Mouse (Mus musculus) embryonic fibroblast, embryonic 13.5 days (primary cell): Measurements from ENCODE around the gene Aff3. TPM values are rescaled to one million over a fixed set of nuclear protein-coding genes. Genes with fewer than 3 reads are reported as not detected.

Source experiments
- H3K27ac ChIP-seq: 2 replicates; pipeline ENCODE4 v1.5.1; 2012; ENCODE audit warnings: low read length, control low read depth, inconsistent platforms; ENCODE audit not compliant: insufficient read depth
- H3K4me1 ChIP-seq: 2 replicates; pipeline ENCODE4 v1.6.1; 2011; ENCODE audit warnings: low read length; ENCODE audit not compliant: control insufficient read depth, insufficient read depth
- H3K4me3 ChIP-seq: 2 replicates; pipeline ENCODE4 v1.5.1; 2011; ENCODE audit warnings: mild to moderate bottlenecking, control low read depth, low read length; ENCODE audit not compliant: insufficient read depth
- CTCF ChIP-seq: IDR thresholded peaks from 2 replicates; pipeline ENCODE4 v1.5.1; 2011; ENCODE audit warnings: mild to moderate bottlenecking, control low read depth, low read length, moderate library complexity, borderline replicate concordance; ENCODE audit not compliant: insufficient read depth
- POLR2A ChIP-seq: IDR thresholded peaks from 2 replicates; pipeline ENCODE4 v1.6.1; 2011; ENCODE audit warnings: low read depth, mild to moderate bottlenecking, control low read depth, low read length, moderate library complexity
- polyA plus RNA-seq: library from polyadenylated mRNA; stranded (reverse); fragments of >200 nt; gene quantifications from 2 replicates; pipeline ENCODE4 v1.2.4, GENCODE M21; 2011; ENCODE audit warnings: low read depth; ENCODE audit not compliant: missing spikeins, insufficient read length

Gene Aff3
- polyA plus RNA-seq, 1 experiment, result 20.0 TPM

DNA sequence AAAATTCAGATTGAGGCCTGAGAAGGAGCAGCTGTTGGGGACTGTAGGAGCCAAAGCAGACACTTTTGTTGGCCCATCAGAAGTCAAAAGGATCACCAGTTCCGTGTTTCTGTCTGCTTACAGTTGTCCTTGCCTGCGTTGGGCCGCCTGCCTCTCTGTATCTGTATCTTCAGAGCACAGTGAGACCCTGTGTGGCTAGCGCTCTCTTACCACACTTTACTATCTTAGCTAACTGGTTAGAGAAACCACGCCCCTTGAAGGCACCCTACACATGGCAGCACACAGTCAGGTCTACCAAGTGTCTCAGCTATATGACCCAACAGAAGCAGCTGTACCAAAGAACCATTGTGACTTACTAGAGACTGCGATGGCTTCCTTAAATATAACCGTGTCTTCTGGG, 30.7 kb downstream of the Aff3 start:
- TF ChIP-seq CTCF (no peak), POLR2A (no peak)
- H3K4me1 ChIP-seq, result no peaks in the 10 kb centered on the region
- no peak overlapping the region for H3K4me3 ChIP-seq
- no peak overlapping the region for H3K27ac ChIP-seq

DNA sequence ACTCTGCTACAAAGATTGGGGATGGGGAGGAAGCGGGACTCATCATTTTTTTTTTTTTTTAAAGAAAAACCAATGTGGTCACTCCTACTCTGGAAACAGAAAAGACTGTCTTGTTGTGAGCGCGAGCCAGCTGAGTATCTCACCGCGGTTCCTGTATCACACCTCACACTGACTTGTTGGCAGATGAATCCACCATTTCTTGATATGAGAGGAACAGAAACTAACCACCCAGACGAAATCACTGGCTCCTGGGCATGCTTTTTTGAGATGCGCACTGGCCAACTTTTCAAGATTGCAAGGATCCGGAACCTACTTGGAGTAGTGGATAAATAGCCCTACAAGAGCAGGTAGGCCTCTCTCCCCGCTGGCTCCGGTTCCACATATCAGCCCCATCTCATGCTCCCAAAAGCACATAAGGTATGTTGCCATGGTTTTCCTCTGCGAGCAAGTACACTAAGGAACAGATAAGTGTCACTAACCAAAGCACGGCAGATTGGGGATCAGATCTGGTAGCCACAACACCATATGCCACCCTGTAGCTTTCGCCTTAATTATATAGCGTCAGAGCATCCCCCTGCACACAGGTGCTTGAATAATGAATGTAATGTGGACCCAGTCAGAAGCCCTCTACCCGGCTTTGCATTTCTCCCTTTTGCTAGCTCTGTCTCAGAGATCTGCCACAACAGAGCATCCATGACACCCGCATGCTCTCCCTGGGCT, 32.1 kb downstream of the Aff3 start:
- Histone ChIP-seq H3K27ac (no peak overlapping the region), H3K4me3 (no peak overlapping the region), H3K4me1 (no peaks in the 10 kb centered on the region)
- no peak for TF ChIP-seq CTCF
- TF ChIP-seq POLR2A, result no peak

DNA sequence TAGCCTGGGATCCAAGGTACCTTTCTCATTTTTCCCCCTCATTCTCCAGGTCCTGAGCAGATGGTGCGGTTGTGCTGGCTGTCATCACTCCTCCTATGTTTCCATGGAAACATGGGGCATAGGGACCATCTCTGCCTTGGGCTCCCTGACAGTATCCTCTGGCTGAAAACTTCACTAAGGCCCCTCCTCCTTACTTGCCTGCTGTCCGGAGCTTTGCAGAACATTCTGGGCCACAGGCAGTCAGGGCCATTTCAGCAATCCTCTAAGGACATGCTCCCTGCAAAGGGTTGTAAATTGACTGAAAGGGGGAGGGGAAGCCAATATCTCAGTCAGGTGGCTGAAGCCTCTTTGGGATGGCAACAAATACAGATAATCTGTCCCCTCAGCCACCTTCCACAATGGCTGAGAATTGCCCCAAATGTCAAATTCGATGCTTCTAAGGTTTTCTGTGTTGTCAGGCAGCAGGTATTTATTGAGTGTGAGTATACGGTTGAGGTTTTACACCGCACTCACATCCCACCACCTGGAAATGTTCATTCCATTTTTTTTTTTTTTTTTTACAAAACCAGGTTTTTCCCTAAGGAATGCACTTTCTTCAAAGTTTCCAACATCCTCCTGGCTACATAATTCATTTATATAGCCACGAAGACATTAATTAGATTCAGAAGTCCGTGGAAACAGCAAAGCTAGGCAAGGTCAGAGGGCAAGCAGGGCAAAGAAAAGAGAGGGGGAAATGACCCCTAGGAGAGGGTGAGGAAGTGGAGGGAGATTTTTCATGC, 33.1 kb downstream of the Aff3 start:
- Histone ChIP-seq H3K4me3 (no peak overlapping the region), H3K4me1 (no peaks in the 10 kb centered on the region), H3K27ac (no peak overlapping the region)
- TF ChIP-seq CTCF, result no peak
- TF ChIP-seq POLR2A, result no peak

GRCm38 (mm10) chr1:38628901-38629585, 35.7 kb downstream of the Aff3 start:
- Histone ChIP-seq H3K27ac (no peak overlapping the region), H3K4me1 (no peaks in the 10 kb centered on the region), H3K4me3 (no peak overlapping the region)
- TF ChIP-seq CTCF (no peak), POLR2A (no peak)

DNA sequence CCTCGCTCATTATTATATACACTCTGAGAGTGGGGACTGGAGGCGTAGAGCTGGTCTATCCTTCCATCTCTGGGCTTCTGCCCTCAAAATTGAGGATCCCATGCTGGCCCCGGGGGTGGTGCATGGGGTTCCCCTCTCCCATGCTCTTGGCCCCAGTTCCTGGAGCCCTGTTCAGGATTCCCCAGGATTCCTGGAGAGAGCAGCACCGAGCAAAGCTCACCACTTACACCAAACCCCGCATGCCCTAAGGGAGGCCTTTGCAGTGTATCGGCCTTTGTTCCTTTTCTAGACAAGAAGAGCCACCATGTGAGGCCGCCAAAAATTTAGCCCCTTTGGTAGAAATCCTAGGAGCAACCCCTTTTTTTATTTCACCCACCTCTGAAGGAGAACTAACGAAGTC, 36.3 kb downstream of the Aff3 start:
- Histone ChIP-seq H3K4me1 (no peaks in the 10 kb centered on the region), H3K27ac (no peak overlapping the region), H3K4me3 (no peak overlapping the region)
- TF ChIP-seq CTCF, result no peak
- TF ChIP-seq POLR2A, result no peak

GRCm38 (mm10) chr1:38627683-38628361, 36.9 kb downstream of the Aff3 start:
- TF ChIP-seq CTCF (no peak), POLR2A (no peak)
- H3K27ac ChIP-seq, result peak overlapping the region; percentile 1; the same call in 1 of the 2 replicates
- peak overlapping the region; percentile 43 for H3K4me3 ChIP-seq
- H3K4me1 ChIP-seq, result no peaks in the 10 kb centered on the region

DNA sequence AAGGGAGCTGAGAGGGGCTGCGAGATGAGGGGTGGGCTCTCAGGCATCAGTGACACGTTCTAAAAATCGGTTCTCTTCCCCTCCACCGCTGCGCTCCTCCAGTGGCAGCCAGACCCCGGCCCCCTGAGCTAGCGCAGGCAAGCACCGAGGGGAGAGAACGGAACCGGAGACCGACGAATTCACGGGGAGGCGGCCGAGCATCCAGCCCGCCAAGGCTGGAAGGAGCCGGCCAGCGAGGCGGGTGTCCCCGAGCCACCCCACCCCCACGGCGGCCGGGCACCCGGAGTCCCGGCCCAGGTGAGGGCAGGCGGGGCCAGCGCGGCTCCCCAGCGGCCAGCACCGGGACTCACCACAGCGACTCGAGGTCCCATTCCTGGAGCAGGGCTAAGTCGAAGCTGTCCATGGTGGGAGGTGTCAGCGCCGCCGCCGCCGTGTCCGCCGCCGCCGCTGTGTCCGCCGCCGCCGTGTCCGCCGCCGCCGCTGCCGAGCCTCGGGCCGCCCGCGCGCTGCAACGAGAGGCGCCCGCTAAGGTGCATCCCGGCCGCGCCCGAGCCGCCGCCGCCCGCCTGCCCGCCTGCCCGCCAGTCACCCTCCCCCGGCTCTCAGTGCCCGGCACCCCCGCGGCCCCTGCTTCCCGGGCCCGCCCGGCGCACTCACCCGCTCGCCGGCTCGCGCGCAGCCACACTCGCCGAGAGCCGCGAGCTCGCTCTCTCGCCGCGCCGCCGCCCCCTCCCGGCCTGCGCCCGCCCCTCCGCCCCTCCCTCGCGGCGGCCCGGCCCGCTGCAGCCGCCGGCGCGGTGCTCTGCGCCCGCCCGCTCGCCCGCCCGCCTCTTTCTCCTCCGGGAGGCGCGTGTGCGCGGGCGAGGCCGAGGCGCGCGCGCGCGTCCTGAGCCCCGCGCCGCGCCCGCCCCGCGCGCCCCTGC, 37.8 kb downstream of the Aff3 start:
- peak overlapping the region; percentile 51 for H3K4me3 ChIP-seq
- no peaks in the 10 kb centered on the region for H3K4me1 ChIP-seq
- H3K27ac ChIP-seq, result no peak overlapping the region
- TF ChIP-seq CTCF, result no peak
- TF ChIP-seq POLR2A, result no peak

DNA sequence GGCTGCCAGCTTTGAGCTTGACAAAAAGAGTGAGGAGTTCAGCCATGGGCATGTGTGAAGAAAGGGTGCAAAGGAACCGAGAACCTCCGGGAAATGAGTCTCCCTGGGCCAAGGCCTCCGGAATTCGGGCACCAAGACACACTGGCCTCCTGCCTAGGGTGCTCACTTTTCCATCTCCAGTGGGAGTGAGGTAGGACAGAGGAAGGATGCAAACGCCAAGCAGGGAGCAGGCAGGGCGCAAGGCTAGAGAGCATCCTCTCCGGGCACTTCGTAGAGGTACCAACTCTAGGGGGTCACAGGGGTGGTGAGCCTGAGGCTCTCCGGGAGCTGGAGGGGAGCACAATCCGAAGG, 38.4 kb downstream of the Aff3 start:
- no peak for TF ChIP-seq CTCF
- TF ChIP-seq POLR2A, result no peak
- H3K4me3 ChIP-seq, result peak overlapping the region; percentile 51
- H3K4me1 ChIP-seq, result no peaks in the 10 kb centered on the region
- no peak overlapping the region for H3K27ac ChIP-seq

GRCm38 (mm10) chr1:38621840-38622239, 42.9 kb downstream of the Aff3 start:
- Histone ChIP-seq H3K4me1 (no peaks in the 10 kb centered on the region), H3K4me3 (no peak overlapping the region), H3K27ac (no peak overlapping the region)
- TF ChIP-seq POLR2A, result no peak
- no peak for TF ChIP-seq CTCF
